Mouse (Mus musculus): Measurements from ENCODE around the gene Ppm1f.

GRCm38 (mm10) chr16:16865217-16865616 is 31.1 kb upstream of the Ppm1f start:
- TF ChIP-seq MAFK (IDR thresholded peaks at IDR 0.05; ENCODE audit: insufficient read depth, low read depth, low read length): no peak
- TF ChIP-seq ZC3H11A (IDR thresholded peaks at IDR 0.05; ENCODE audit: borderline replicate concordance, low read depth, low read length): no peak
- no peak for TF ChIP-seq ZNF384 (IDR thresholded peaks at IDR 0.05; ENCODE audit: low read depth, low read length)
- no peak for TF ChIP-seq HCFC1 (IDR thresholded peaks at IDR 0.05; ENCODE audit: borderline replicate concordance, insufficient read depth, low read length)
- TF ChIP-seq CHD2 (IDR thresholded peaks at IDR 0.05; ENCODE audit: low read depth, low read length): no peak

All from ES-E14 (cell line).